Mouse (Mus musculus) liver, adult 2 months (tissue): ENCODE data around the gene Sec22c. TPM values are rescaled to one million over a fixed set of nuclear protein-coding genes. Genes with fewer than 3 reads are reported as not detected.

Experiments
- DNase-seq: peaks from one replicate; pipeline ENCODE4 v3.0.0-alpha.2; 2011; ENCODE audit warnings: low read depth, low spot score; ENCODE audit errors: extremely low read depth
- H3K27ac ChIP-seq: fragments of 200-500 bp; replicated peaks from 2 replicates; pipeline ENCODE4 v1.5.1; 2012; ENCODE audit warnings: low read depth, mild to moderate bottlenecking, control low read depth, inconsistent platforms, low read length; ENCODE audit not compliant: insufficient read depth
- H3K27me3 ChIP-seq: fragments of 200-500 bp; 2 replicates; pipeline ENCODE4 v1.6.1; 2012; ENCODE audit warnings: mild to moderate bottlenecking, moderate library complexity, low read length, inconsistent platforms; ENCODE audit not compliant: control insufficient read depth, insufficient read depth
- H3K36me3 ChIP-seq: fragments of 200-500 bp; 2 replicates; pipeline ENCODE4 v1.6.1; 2012; ENCODE audit warnings: low read length, inconsistent platforms; ENCODE audit not compliant: control insufficient read depth, insufficient read depth
- H3K4me1 ChIP-seq: fragments of 200-500 bp; 2 replicates; pipeline ENCODE4 v1.6.1; 2011; ENCODE audit warnings: low read length; ENCODE audit not compliant: control insufficient read depth, insufficient read depth
- H3K4me3 ChIP-seq: fragments of 200-500 bp; 2 replicates; pipeline ENCODE4 v1.5.1; 2011; ENCODE audit warnings: low read depth, mild to moderate bottlenecking, control low read depth, low read length, moderate library complexity; ENCODE audit not compliant: insufficient read depth
- H3K79me2 ChIP-seq: fragments of 200-500 bp; 2 replicates; pipeline ENCODE4 v1.6.1; 2012; ENCODE audit warnings: inconsistent platforms, mild to moderate bottlenecking, low read length, moderate library complexity; ENCODE audit not compliant: control insufficient read depth, insufficient read depth
- H3K9ac ChIP-seq: fragments of 200-500 bp; 2 replicates; pipeline ENCODE4 v1.6.1; 2012; ENCODE audit warnings: low read depth, mild to moderate bottlenecking, control low read depth, inconsistent platforms, low read length
- CTCF ChIP-seq: fragments of 200-500 bp; IDR thresholded peaks from 2 replicates; pipeline ENCODE4 v1.5.1; 2011; ENCODE audit warnings: low read depth, low read length, control low read depth
- POLR2A ChIP-seq: fragments of 200-500 bp; IDR thresholded peaks from 2 replicates; pipeline ENCODE4 v1.6.1; 2011; ENCODE audit warnings: low read length, control low read depth; ENCODE audit not compliant: insufficient read depth; ENCODE audit errors: extremely low read depth
- WGBS: fragments of 180-500 bp; shearing (Covaris S2); methylation state at CpG from one replicate; pipeline ENCODE4 v1.1.7; 2018; 5-methylcytosine and 5-hydroxymethylcytosine counted together
- polyA plus RNA-seq: library from polyadenylated mRNA; depleted of rRNA; stranded (reverse); fragments of >200 nt; gene quantifications from 2 replicates; pipeline ENCODE4 v1.2.3, GENCODE M21; 2012
- total RNA-seq: library from RNA; depleted of rRNA; stranded (reverse); fragments of >200 nt; gene quantifications from 2 replicates; pipeline ENCODE4 v1.2.3, GENCODE M21; 2014

Gene Sec22c
- total and polyA plus RNA-seq, 2 experiments = 4.1 to 5.7 TPM

DNA sequence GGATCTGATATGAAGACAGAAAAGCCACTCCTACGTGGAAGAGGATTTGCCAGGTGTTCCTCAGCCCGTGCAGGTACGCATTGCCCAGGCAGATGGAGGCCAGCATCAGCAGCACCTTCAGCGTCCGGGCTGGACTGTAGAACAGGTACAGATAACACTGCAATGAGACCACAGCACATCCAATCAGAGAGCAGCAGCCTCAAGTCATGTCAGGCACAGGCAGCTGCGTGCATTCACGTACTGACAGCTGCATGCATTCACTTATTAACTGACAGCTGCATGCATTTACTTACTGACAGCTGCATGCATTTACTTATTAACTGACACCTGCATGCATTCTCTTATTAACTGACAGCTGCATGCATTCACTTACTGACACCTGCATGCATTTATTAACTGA lies 20.6 kb downstream of the Sec22c start:
- 90% methylated on average over 7 of the region's 7 CpGs for WGBS
- DNase-seq = no peak
- TF ChIP-seq CTCF (no peak), POLR2A (no peak)
- peaks cover 6% of the 10 kb centered on the region; the same call in 1 of the 2 replicates for H3K36me3 ChIP-seq
- H3K4me3 ChIP-seq = no peak overlapping the region
- no peaks in the 10 kb centered on the region for H3K4me1 ChIP-seq
- no peaks in the 10 kb centered on the region for H3K79me2 ChIP-seq
- H3K27ac ChIP-seq = no peak overlapping the region
- H3K27me3 ChIP-seq = no peaks in the 10 kb centered on the region
- H3K9ac ChIP-seq = no peak overlapping the region

DNA sequence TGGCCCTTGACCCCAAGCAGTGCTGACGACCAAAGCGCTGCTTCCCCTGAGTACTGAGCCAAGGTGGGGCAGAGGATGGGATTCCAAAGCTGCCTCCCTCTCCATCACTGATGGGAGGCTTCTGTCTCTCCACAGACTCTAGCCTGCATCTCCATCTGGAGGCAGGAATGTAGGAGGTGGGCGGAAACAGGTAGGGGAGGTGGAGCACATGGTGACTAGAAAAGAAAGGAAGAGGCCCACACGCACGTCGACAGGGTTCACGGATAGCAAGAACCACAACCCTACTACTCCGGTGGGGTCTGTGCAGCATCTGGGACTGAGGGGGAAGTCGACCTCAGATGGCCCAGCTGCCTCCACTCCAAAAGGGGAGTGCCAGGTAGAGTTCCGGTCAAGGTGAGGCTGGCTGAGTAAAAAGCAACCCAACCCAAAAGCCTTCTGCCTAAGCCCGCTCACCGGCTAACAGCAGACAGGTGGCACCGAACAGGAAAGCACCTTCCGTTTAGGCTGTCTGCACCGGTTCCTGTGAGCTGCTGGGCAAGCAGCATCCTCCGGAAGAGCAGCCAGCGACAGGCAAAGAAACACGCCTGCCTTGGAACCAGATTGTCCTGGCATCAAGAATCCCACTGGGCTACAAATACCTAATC lies 23.1 kb downstream of the Sec22c start:
- Histone ChIP-seq H3K36me3 (peaks cover 2% of the 10 kb centered on the region; the same call in 1 of the 2 replicates), H3K4me3 (no peak overlapping the region), H3K9ac (no peak overlapping the region), H3K79me2 (no peaks in the 10 kb centered on the region), H3K27ac (no peak overlapping the region), H3K4me1 (no peaks in the 10 kb centered on the region), H3K27me3 (no peaks in the 10 kb centered on the region)
- WGBS = 90% methylated on average over 18 of the region's 18 CpGs
- no peak for DNase-seq
- no peak for TF ChIP-seq POLR2A
- no peak for TF ChIP-seq CTCF

DNA sequence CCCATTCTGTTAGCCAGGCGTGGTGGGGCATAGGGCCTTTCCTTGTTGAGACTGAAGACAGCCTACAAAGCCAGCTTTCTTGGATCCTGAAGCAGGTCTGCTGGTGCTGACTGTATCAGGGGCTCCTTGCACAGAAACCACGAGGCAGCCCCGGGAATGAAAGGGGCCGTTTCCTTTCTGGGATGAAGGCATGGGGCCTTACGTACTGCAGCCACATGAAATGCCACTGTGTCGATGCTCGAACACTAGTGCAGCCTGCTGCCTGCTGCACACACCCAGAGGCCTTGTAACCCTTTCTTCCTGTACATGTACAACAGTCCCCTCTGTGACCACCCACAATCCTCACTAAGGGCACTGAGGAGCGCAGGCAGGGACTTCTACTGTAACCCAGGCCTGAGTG lies 24.1 kb downstream of the Sec22c start:
- Histone ChIP-seq H3K9ac (no peak overlapping the region), H3K4me3 (no peak overlapping the region), H3K27ac (no peak overlapping the region), H3K27me3 (no peaks in the 10 kb centered on the region), H3K79me2 (no peaks in the 10 kb centered on the region), H3K4me1 (no peaks in the 10 kb centered on the region; the same call in 1 of the 2 replicates), H3K36me3 (peaks cover 2% of the 10 kb centered on the region; the same call in 1 of the 2 replicates)
- TF ChIP-seq CTCF = no peak
- no peak for TF ChIP-seq POLR2A
- WGBS = 78% methylated on average over 8 of the region's 8 CpGs
- DNase-seq = no peak

DNA sequence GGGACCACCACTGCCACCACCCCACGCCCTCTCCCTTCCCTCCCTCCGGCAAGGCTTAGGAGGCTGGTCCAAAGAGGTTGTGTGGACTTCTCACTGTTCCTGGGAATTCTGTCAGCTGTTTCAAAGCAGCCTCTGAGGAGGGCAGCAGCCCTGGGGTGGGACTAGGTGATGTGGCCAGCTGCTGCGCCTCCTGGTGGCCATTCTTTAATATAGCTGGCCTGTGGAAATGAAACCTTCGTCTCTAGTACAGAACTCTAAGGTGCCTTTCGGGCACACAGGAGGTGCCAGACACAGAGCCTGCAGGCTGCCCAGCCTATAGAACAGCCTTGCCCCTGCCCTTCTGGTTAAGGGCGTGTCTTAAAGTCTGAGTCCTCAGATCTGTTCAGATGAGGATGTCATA lies 25.7 kb downstream of the Sec22c start:
- H3K27me3 ChIP-seq = no peaks in the 10 kb centered on the region
- H3K4me1 ChIP-seq = no peaks in the 10 kb centered on the region; the same call in 1 of the 2 replicates
- H3K79me2 ChIP-seq = no peaks in the 10 kb centered on the region
- H3K27ac ChIP-seq = 0 out of 2 replicates have a peak overlapping the region, but pooled peaks have one; percentile 12
- no peak overlapping the region for H3K4me3 ChIP-seq
- H3K36me3 ChIP-seq = no peaks in the 10 kb centered on the region; the same call in 1 of the 2 replicates
- H3K9ac ChIP-seq = no peak overlapping the region
- no peak for DNase-seq
- WGBS = 46% methylated on average over 6 of the region's 6 CpGs
- TF ChIP-seq CTCF = peak; percentile 76
- no peak for TF ChIP-seq POLR2A

DNA sequence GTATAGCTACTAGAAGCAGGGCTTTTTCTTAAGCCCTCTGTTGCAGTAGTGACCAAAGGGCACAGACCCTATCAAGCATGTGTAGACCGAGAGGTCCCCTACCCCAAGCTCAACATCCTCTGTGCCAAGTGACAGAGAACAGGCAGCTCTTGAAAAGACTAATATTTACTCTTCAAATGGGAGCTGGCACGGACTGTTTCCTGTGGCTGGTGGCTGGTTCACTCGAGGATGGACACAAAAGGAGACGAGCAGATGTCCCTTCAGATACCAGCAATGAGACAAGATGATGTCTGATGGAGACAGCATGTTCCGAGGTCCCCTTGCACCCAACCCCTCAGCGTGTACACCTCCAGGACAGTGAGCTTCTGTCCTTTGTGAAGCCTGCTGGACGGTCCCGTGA lies 27.8 kb downstream of the Sec22c start:
- no peak overlapping the region for H3K9ac ChIP-seq
- no peaks in the 10 kb centered on the region; the same call in 1 of the 2 replicates for H3K4me1 ChIP-seq
- no peaks in the 10 kb centered on the region for H3K27me3 ChIP-seq
- no peaks in the 10 kb centered on the region for H3K79me2 ChIP-seq
- TF ChIP-seq CTCF (no peak), POLR2A (no peak)
- 24% methylated on average over 8 of the region's 8 CpGs for WGBS
- H3K4me3 ChIP-seq = no peak overlapping the region
- no peak overlapping the region; the same call in 1 of the 2 replicates for H3K27ac ChIP-seq
- no peaks in the 10 kb centered on the region for H3K36me3 ChIP-seq
- peak; percentile 68 for DNase-seq

DNA sequence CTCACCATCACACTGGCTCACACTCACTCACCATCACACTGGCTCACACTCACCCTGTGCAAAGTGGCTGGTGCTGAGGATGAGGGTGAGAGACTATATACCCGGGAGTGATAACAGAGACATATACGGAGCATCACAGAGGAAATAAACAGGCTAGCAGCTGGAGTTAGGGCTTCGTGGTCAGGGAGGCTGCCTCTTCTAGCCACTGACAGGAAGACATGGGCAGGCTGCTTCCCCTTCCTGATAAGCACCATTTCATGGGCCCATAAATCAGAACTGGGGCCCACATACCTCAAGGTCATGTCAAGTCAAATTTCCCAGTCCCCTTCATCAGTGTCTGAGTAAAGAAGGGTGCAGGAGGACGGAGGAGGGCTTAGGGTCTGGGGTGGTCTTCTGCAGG lies 28.2 kb downstream of the Sec22c start:
- no peak overlapping the region for H3K9ac ChIP-seq

More for the DNA sequence above, 28.2 kb downstream of the Sec22c start:
- no peak for DNase-seq
- Histone ChIP-seq H3K27me3 (no peaks in the 10 kb centered on the region), H3K4me3 (no peak overlapping the region), H3K79me2 (no peaks in the 10 kb centered on the region), H3K27ac (peak overlapping the region; percentile 24; the same call in 1 of the 2 replicates), H3K4me1 (no peaks in the 10 kb centered on the region; the same call in 1 of the 2 replicates), H3K36me3 (no peaks in the 10 kb centered on the region)
- WGBS = 53% methylated on average over 4 of the region's 4 CpGs
- no peak for TF ChIP-seq CTCF
- no peak for TF ChIP-seq POLR2A
